Mouse (Mus musculus) CH12.LX (cell line): ENCODE data around the gene Tulp2. TPM values are rescaled to one million over a fixed set of nuclear protein-coding genes. Genes with fewer than 3 reads are reported as not detected.

Experiments used
- DNase-seq: peaks from one replicate; pipeline ENCODE4 v3.0.0-alpha.2; 2013; ENCODE audit errors: extremely low read depth
- H3K27ac ChIP-seq: 2 replicates; pipeline ENCODE4 v1.5.1; 2012; ENCODE audit warnings: low read depth, mild to moderate bottlenecking, control low read depth, moderate library complexity; ENCODE audit not compliant: insufficient read depth
- H3K27me3 ChIP-seq: replicated peaks from 2 replicates; pipeline ENCODE3; 2012; ENCODE audit warnings: inconsistent platforms
- H3K36me3 ChIP-seq, 2 experiments: replicated peaks in 1 of 2; 2 replicates each; pipeline versions ENCODE3 to v1.6.1; 2012; ENCODE audit warnings: inconsistent platforms in 1 of 2, low read length in 1 of 2, mild to moderate bottlenecking in 1 of 2, mixed read lengths in 1 of 2, moderate library complexity in 1 of 2; ENCODE audit not compliant: control insufficient read depth in 1 of 2, insufficient read depth in 1 of 2
- H3K4me1 ChIP-seq, 2 experiments: 2 replicates each; pipeline ENCODE4 v1.6.1; 2012; ENCODE audit warnings: inconsistent platforms in 1 of 2, moderate library complexity in 1 of 2; ENCODE audit not compliant: insufficient read depth in 2 of 2, control insufficient read depth in 1 of 2
- H3K4me2 ChIP-seq: 2 replicates; pipeline ENCODE4 v1.6.1; 2012; ENCODE audit warnings: low read depth, mild to moderate bottlenecking, control low read depth; ENCODE audit not compliant: poor library complexity, insufficient read depth, severe bottlenecking
- H3K4me3 ChIP-seq, 3 experiments: fragments of 150-350 bp in 1 of 3; sonication (generic) in 1 of 3; replicated peaks in 1 of 3; 2 replicates each; pipeline versions ENCODE3 to v1.5.1; 2011 to 2012; ENCODE audit warnings: low read depth in 2 of 3, low read length in 2 of 3, mild to moderate bottlenecking in 2 of 3, moderate library complexity in 2 of 3, control low read depth in 1 of 3, improper control_type of control experiment in 1 of 3, inconsistent platforms in 1 of 3, mixed read lengths in 1 of 3; ENCODE audit not compliant: poor library complexity in 1 of 3
- H3K79me2 ChIP-seq: replicated peaks from 2 replicates; pipeline ENCODE4 v1.6.1; 2012; ENCODE audit warnings: mild to moderate bottlenecking, moderate library complexity; ENCODE audit not compliant: control insufficient read depth, poor library complexity, insufficient read depth, severe bottlenecking; ENCODE audit errors: extremely low read depth
- H3K9ac ChIP-seq: 2 replicates; pipeline ENCODE4 v1.6.1; 2012; ENCODE audit warnings: low read depth, mild to moderate bottlenecking, control low read depth, moderate library complexity; ENCODE audit not compliant: insufficient read depth
- H3K9me3 ChIP-seq: replicated peaks from 2 replicates; pipeline ENCODE3; 2012; ENCODE audit warnings: low read length, inconsistent platforms, mixed read lengths
- BHLHE40 ChIP-seq: IDR thresholded peaks from 2 replicates; pipeline ENCODE4 v1.6.1; 2011; ENCODE audit warnings: mild to moderate bottlenecking, low read depth, low read length, improper control_type of control experiment
- CHD1 ChIP-seq: IDR thresholded peaks from 2 replicates; pipeline ENCODE4 v1.6.1; 2012; ENCODE audit warnings: low read depth, low read length, improper control_type of control experiment, inconsistent platforms
- E2F4 ChIP-seq: IDR thresholded peaks from 2 replicates; pipeline ENCODE4 v1.6.1; 2011; ENCODE audit warnings: low read depth, low read length, improper control_type of control experiment; ENCODE audit not compliant: insufficient replicate concordance
- ELF1 ChIP-seq: IDR thresholded peaks from 2 replicates; pipeline ENCODE4 v1.6.1; 2014; ENCODE audit warnings: low read depth, mild to moderate bottlenecking, inconsistent platforms, low read length, improper control_type of control experiment
- ETS1 ChIP-seq: conservative IDR thresholded peaks from 2 replicates; pipeline ENCODE4 v1.6.1; 2012; ENCODE audit warnings: low read depth, mild to moderate bottlenecking, inconsistent platforms, low read length, improper control_type of control experiment, moderate library complexity
- JUND ChIP-seq: conservative IDR thresholded peaks from 2 replicates; pipeline ENCODE4 v1.6.1; 2011; ENCODE audit warnings: low read depth, low read length, improper control_type of control experiment
- KAT2A ChIP-seq: IDR thresholded peaks from 2 replicates; pipeline ENCODE4 v1.6.1; 2012; ENCODE audit warnings: low read length, improper control_type of control experiment, inconsistent platforms; ENCODE audit not compliant: insufficient replicate concordance
- MAFK ChIP-seq: IDR thresholded peaks from 2 replicates; pipeline ENCODE4 v1.6.1; 2011; ENCODE audit warnings: low read length, improper control_type of control experiment; ENCODE audit not compliant: insufficient replicate concordance
- MAZ ChIP-seq: IDR thresholded peaks from 2 replicates; pipeline ENCODE4 v1.6.1; 2012; ENCODE audit warnings: low read depth, mild to moderate bottlenecking, inconsistent platforms, low read length, improper control_type of control experiment, moderate library complexity
- MYC ChIP-seq: IDR thresholded peaks from 2 replicates; pipeline ENCODE4 v1.6.1; 2011; ENCODE audit warnings: low read depth, mild to moderate bottlenecking, improper control_type of control experiment, low read length
- NRF1 ChIP-seq: IDR thresholded peaks from 2 replicates; pipeline ENCODE4 v1.6.1; 2014; ENCODE audit warnings: low read depth, mild to moderate bottlenecking, inconsistent platforms, low read length, improper control_type of control experiment, moderate library complexity
- POLR2AphosphoS2 ChIP-seq: IDR thresholded peaks from 2 replicates; pipeline ENCODE4 v1.6.1; 2011; ENCODE audit warnings: low read depth, low read length, improper control_type of control experiment
- RAD21 ChIP-seq: IDR thresholded peaks from 2 replicates; pipeline ENCODE4 v1.6.1; 2011; ENCODE audit warnings: low read depth, mild to moderate bottlenecking, low read length, improper control_type of control experiment, moderate library complexity
- RCOR1 ChIP-seq: conservative IDR thresholded peaks from 2 replicates; pipeline ENCODE4 v1.6.1; 2012; ENCODE audit warnings: low read depth, mild to moderate bottlenecking, inconsistent platforms, low read length, improper control_type of control experiment
- SMC3 ChIP-seq: IDR thresholded peaks from 2 replicates; pipeline ENCODE4 v1.6.1; 2011; ENCODE audit warnings: low read depth, low read length, improper control_type of control experiment
- ZC3H11A ChIP-seq: IDR thresholded peaks from 2 replicates; pipeline ENCODE4 v1.6.1; 2012; ENCODE audit warnings: low read depth, mild to moderate bottlenecking, inconsistent platforms, low read length, improper control_type of control experiment
- ZMIZ1 ChIP-seq: IDR thresholded peaks from 2 replicates; pipeline ENCODE4 v1.6.1; 2012; ENCODE audit warnings: low read depth, mild to moderate bottlenecking, inconsistent platforms, low read length, improper control_type of control experiment
- dilution Hi-C: fragments of 300-500 bp; cut with MboI; formaldehyde crosslinking; loops from 2 replicates; pipeline ENCODE4 v1.14.3; 2020; ENCODE audit warnings: low sequenced_read_pairs; ENCODE audit not compliant: extremely low pct_unique_long_range_greater_than_20kb, extremely low pct_ligation_motif_present
- in situ Hi-C: fragments of 300-500 bp; cut with MboI; formaldehyde crosslinking; loops from 3 replicates; pipeline ENCODE4 v1.14.3; 2019; ENCODE audit warnings: low sequenced_read_pairs, low pct_ligation_motif_present, low pct_unique_long_range_greater_than_20kb, mixed read lengths
- polyA plus RNA-seq: library from polyadenylated mRNA; unstranded; fragments of >175 nt; gene quantifications from 2 replicates; pipeline ENCODE4 v1.2.1, GENCODE M21; 2012; ENCODE audit warnings: low read depth; ENCODE audit not compliant: insufficient read length
- total RNA-seq, 2 experiments: library from RNA; depleted of rRNA; stranded (reverse); fragments of 300-350 nt in 1 of 2; fragments of >200 nt in 1 of 2; gene quantifications; 2 replicates each; pipeline ENCODE4 v1.2.3; 2012 to 2014

Gene Tulp2
- total and polyA plus RNA-seq, 3 experiments: 0.13 TPM; not detected in 2

DNA sequence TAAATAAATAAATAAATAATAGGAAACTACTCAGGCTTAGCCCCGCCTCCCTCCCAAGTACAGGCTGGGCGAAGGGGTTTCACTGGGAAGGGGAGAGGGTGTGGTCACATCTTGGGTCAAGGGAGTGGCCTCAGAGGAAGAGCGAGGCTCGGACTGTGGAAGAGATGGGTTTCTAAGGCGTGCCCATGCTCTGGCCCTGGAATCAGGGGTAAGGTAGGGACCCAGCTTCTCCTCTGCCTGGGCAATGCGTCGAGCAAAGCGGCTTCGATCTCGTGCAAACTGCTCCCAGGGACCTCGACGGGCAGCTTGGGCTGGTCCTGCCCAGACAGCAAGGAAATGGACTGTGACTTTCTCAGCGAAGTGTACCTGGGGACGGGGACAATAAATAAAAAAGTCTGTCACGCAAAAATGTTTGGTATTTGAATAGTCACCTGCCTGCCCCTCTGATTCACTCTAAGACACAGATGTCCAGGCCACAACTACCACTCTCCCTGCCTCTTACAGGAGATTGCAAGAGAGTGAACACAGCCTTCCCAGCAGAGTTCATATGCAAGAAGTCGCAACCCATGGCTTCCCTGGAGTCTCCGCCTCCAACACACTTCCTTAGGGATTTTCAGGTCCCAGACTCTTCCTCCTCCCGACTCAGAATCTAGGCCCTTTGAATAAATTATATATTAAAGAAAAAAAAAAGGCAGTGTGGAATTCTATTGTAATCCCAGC, 41.4 kb downstream of the Tulp2 start:
- in situ Hi-C loops: loop anchor here (10.0 kb wide), 1 partner anchor 62 kb away; no protein-coding TSS in a partner anchor
- dilution Hi-C loops: no loop called here
- H3K79me2 ChIP-seq: peaks cover 24% of the 10 kb centered on the region
- peak overlapping the region; percentile 26; the same call in 1 of the 2 replicates for H3K4me2 ChIP-seq
- peaks cover 19 to 29% of the 10 kb centered on the region in 2 experiments for H3K36me3 ChIP-seq
- H3K9me3 ChIP-seq: no peaks in the 10 kb centered on the region
- peaks cover 3% of the 10 kb centered on the region for H3K27me3 ChIP-seq
- peak overlapping the region in 1 of 3 experiments; percentile 39 for H3K4me3 ChIP-seq
- H3K9ac ChIP-seq: peak overlapping the region; percentile 56
- TF ChIP-seq ETS1: no peak
- TF ChIP-seq E2F4: no peak
- no peak for TF ChIP-seq RCOR1
- no peak for TF ChIP-seq MAZ
- TF ChIP-seq KAT2A: no peak
- TF ChIP-seq CHD1: no peak
- TF ChIP-seq ELF1: no peak
- no peak for TF ChIP-seq JUND
- no peak for TF ChIP-seq SMC3
- no peak for TF ChIP-seq ZC3H11A
- no peak for TF ChIP-seq ZMIZ1
- no peak for TF ChIP-seq RAD21
- TF ChIP-seq POLR2AphosphoS2: no peak
- no peak for TF ChIP-seq MYC
- no peak for TF ChIP-seq BHLHE40
- peaks cover 7 to 35% of the 10 kb centered on the region in 2 experiments for H3K4me1 ChIP-seq
- peak overlapping the region; percentile 28; the same call in 1 of the 2 replicates for H3K27ac ChIP-seq
- DNase-seq: no peak

DNA sequence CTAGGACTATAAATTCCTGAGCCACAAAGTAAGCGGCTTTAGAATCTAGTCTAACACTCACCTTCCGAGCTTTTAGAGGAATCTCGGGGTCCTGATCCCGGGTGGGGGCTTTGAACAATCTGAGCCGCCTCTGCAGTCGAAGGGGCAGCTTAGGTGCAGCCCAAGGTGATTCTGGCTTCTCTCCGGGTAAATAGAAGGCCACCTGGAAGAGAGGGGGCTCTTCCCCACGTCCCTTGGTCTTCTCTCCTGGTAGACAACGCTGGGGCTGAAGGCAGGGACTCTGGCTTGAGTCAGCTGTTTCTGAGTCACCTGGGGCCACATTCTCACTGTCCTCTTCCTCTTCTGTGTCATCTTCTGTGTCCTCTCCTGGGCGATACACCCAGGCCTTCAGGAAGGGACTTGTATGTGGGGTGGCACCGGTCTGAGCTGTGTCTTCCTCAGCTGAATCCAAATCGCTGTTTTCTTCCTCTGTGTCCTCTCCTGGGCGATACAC, 42.0 kb downstream of the Tulp2 start:
- H3K27me3 ChIP-seq: peaks cover 3% of the 10 kb centered on the region
- no peak for TF ChIP-seq ZMIZ1
- peak; percentile 47; the same call in 1 of the 2 replicates for TF ChIP-seq ETS1
- TF ChIP-seq NRF1: no peak
- TF ChIP-seq MAFK: no peak
- TF ChIP-seq SMC3: no peak
- peak overlapping the region in 2 of 3 experiments; percentile 25 to 52 for H3K4me3 ChIP-seq
- H3K27ac ChIP-seq: no peak overlapping the region
- H3K79me2 ChIP-seq: peaks cover 24% of the 10 kb centered on the region
- H3K9ac ChIP-seq: peak overlapping the region; percentile 56
- dilution Hi-C loops (no loop called here), in situ Hi-C loops (loop anchor here (10.0 kb wide), 1 partner anchor 61 kb away; no protein-coding TSS in a partner anchor)
- peak overlapping the region; percentile 79; the same call in 1 of the 2 replicates for H3K4me2 ChIP-seq
- H3K36me3 ChIP-seq: peaks cover 19 to 29% of the 10 kb centered on the region in 2 experiments
- no peaks in the 10 kb centered on the region for H3K9me3 ChIP-seq
- no peak for DNase-seq
- H3K4me1 ChIP-seq: peaks cover 5 to 36% of the 10 kb centered on the region in 2 experiments
